Mouse (Mus musculus) C2C12 (cell line): Measurements from ENCODE around the gene Pdss1.

Experiments used
- CTCF ChIP-seq: IDR thresholded peaks from one replicate; pipeline ENCODE4 v1.5.1; 2011; ENCODE audit not compliant: control insufficient read depth, insufficient read depth, insufficient read length
- FOSL1 ChIP-seq: IDR thresholded peaks from one replicate; pipeline ENCODE4 v1.8.0; 2011; ENCODE audit warnings: mild to moderate bottlenecking, low read length; ENCODE audit not compliant: poor library complexity, insufficient read depth, severe bottlenecking
- MAX ChIP-seq: IDR thresholded peaks from one replicate; pipeline ENCODE4 v1.6.1; 2011; ENCODE audit warnings: mild to moderate bottlenecking, control low read depth
- USF1 ChIP-seq: IDR thresholded peaks from one replicate; pipeline ENCODE4 v1.6.1; 2011; ENCODE audit warnings: low read depth, mild to moderate bottlenecking, control low read depth, moderate library complexity

GRCm38 (mm10) chr2:22933556-22933955 is 38.2 kb downstream of the Pdss1 start:
- TF ChIP-seq CTCF, result no peak
- no peak for TF ChIP-seq FOSL1
- no peak for TF ChIP-seq MAX
- no peak for TF ChIP-seq USF1
